In genomic region chr16:45222016-45222415, GRCm38 (mm10) we compare ENCODE assay signal across 25 mouse cellular contexts. TPM values are rescaled to one million over a fixed set of nuclear protein-coding genes. Genes with fewer than 3 reads are reported as not detected.
"Had no signal": no experiment of that assay in that cellular context is flagged by ENCODE, and none has a peak within 500 bp of the region (broad histone marks: within the 10 kb centered on the region; RNA-seq: fewer than 3 reads in every experiment).

No protein-coding gene starts in this region.

- H3K4me3 ChIP-seq: embryonic facial prominence, embryonic 10.5 days; embryonic facial prominence, embryonic 12.5 days; embryonic facial prominence, embryonic 13.5 days; embryonic facial prominence, embryonic 15.5 days; erythroblast, embryonic 14.5 days; forebrain, embryonic 10.5 days; forebrain, embryonic 12.5 days; forebrain, embryonic 13.5 days; forebrain, embryonic 15.5 days; gastrocnemius, adult 2 months; heart, adult 2 months had no signal

- DNase-seq: cerebellum, adult 8-10 months; cerebellum, adult 9-10 months; cerebellum, adult 9-11 months; cerebellum, postnatal 10 days; cerebellum, postnatal 14 days; cerebellum, postnatal 25 days; cerebellum, postnatal 36 days; embryo, embryonic 11 days; forebrain, postnatal 0 days; gastrocnemius, adult 2 months; gastrocnemius, postnatal 10 days; gastrocnemius, postnatal 14 days; gastrocnemius, postnatal 25 days; gastrocnemius, postnatal 36 days; heart, adult 18-20 months; heart, adult 2 months had no signal

- H3K27me3 ChIP-seq: embryonic facial prominence, embryonic 12.5 days; embryonic facial prominence, embryonic 13.5 days; embryonic facial prominence, embryonic 15.5 days; forebrain, embryonic 12.5 days; forebrain, embryonic 13.5 days; forebrain, embryonic 15.5 days had no signal

- H3K4me1 ChIP-seq: embryonic facial prominence, embryonic 10.5 days; embryonic facial prominence, embryonic 12.5 days; embryonic facial prominence, embryonic 13.5 days; embryonic facial prominence, embryonic 15.5 days; forebrain, embryonic 15.5 days had no signal

- H3K27ac ChIP-seq: embryonic facial prominence, embryonic 10.5 days; embryonic facial prominence, embryonic 12.5 days; embryonic facial prominence, embryonic 13.5 days; embryonic facial prominence, embryonic 15.5 days; forebrain, embryonic 10.5 days; forebrain, embryonic 12.5 days; forebrain, embryonic 13.5 days; forebrain, embryonic 15.5 days; gastrocnemius, adult 2 months; heart, adult 2 months had no signal

- H3K36me3 ChIP-seq: embryonic facial prominence, embryonic 10.5 days; embryonic facial prominence, embryonic 12.5 days; embryonic facial prominence, embryonic 13.5 days; embryonic facial prominence, embryonic 15.5 days; forebrain, embryonic 10.5 days; forebrain, embryonic 12.5 days; forebrain, embryonic 15.5 days had no signal

RNA-seq across cellular contexts. Expression of gene Btla, which starts 2.1 kb away (rescaled TPM):
- polyA plus RNA-seq: erythroblast, embryonic 14.5 days had no signal
